Mouse (Mus musculus) E14TG2a.4 (cell line): ENCODE measurements at regions not wholly inside any gene's neighbourhood (a gene's known extent, or its start where the extent isn't known, plus 50 kb on each side); places are given as distances from the start of the nearest gene placed in this dataset.

ENCODE experiments used
- CTCF ChIP-seq: conservative IDR thresholded peaks from 2 replicates; pipeline ENCODE4 v1.5.1; 2014; ENCODE audit warnings: low read length
- NANOG ChIP-seq: IDR thresholded peaks from 2 replicates; pipeline ENCODE4 v1.6.1; 2014; ENCODE audit warnings: borderline replicate concordance, low read length, mixed read lengths
- POU5F1 ChIP-seq: IDR thresholded peaks from 2 replicates; pipeline ENCODE4 v1.6.1; 2014; ENCODE audit warnings: low read length, borderline replicate concordance

DNA sequence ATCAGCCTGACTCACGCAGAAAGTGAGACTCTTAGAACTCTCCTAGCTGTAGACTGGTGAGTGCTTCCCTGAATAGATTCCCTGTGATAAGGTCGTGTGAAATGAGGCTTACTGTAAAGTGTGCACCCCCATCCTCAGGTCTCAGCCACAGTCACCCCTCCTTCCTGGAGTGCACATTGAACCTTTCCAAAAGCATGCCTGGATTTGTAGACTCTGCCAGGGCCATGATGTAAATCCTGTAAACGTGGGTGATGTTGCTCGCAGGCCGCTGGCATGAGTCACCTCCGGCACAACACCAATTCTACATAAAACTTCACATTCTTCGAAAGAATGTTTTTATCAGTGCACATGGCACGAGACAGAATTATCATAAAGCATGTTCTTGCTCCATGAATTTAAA is 117.7 kb upstream of the Tmc3 start:
- TF ChIP-seq CTCF (no peak), NANOG (no peak), POU5F1 (no peak)
